Mouse (Mus musculus) hindlimb bud, embryonic 11.5 days (tissue): ENCODE results near the gene Ncaph2.

ENCODE experiments used
- DNase-seq: peaks from one replicate; pipeline ENCODE4 v3.0.0-alpha.2; 2012; ENCODE audit warnings: low read depth, low spot score; ENCODE audit errors: extremely low spot score

Gene Ncaph2

GRCm38 (mm10) chr15:89355241-89356187 is at the start of gene Ncaph2, which contains the start of gene Lmf2:
TSS of gene Ncaph2 (plus strand) at chr15:89355719.
TSS of gene Lmf2 (minus strand) at chr15:89355659.
- DNase-seq: peak; percentile 69

GRCm38 (mm10) chr15:89305966-89306365 is 49.6 kb upstream of the Ncaph2 start:
- no peak for DNase-seq

GRCm38 (mm10) chr15:89307461-89307860 is 48.1 kb upstream of the Ncaph2 start:
- no peak for DNase-seq

- no peak for DNase-seq
These were observed 46.9 kb upstream of the Ncaph2 start for GRCm38 (mm10) chr15:89308406-89309139.

- no peak for DNase-seq
These were observed 45.5 kb upstream of the Ncaph2 start for GRCm38 (mm10) chr15:89309962-89310498.

GRCm38 (mm10) chr15:89313359-89313758 is 42.2 kb upstream of the Ncaph2 start:
- no peak for DNase-seq

- DNase-seq: no peak
These were observed 41.4 kb upstream of the Ncaph2 start for GRCm38 (mm10) chr15:89314107-89314506.

- no peak for DNase-seq
These were observed 40.9 kb upstream of the Ncaph2 start for GRCm38 (mm10) chr15:89314511-89315189.

GRCm38 (mm10) chr15:89315190-89315731 is 40.3 kb upstream of the Ncaph2 start, which contains the start of gene Sbf1:
TSS of gene Sbf1 (minus strand) at chr15:89315311.
- DNase-seq: peak; percentile 72

GRCm38 (mm10) chr15:89316146-89316545 is 39.4 kb upstream of the Ncaph2 start:
- DNase-seq: no peak

- DNase-seq: no peak
These were observed 34.3 kb upstream of the Ncaph2 start for GRCm38 (mm10) chr15:89321264-89321663.

GRCm38 (mm10) chr15:89322670-89323522 is 32.6 kb upstream of the Ncaph2 start, which contains the start of gene Adm2:
TSS of gene Adm2 (plus strand) at chr15:89322720.
- DNase-seq: no peak

- DNase-seq: no peak
These were observed 31.9 kb upstream of the Ncaph2 start for GRCm38 (mm10) chr15:89323656-89324055.

GRCm38 (mm10) chr15:89326441-89326840 is 29.1 kb upstream of the Ncaph2 start:
- no peak for DNase-seq

GRCm38 (mm10) chr15:89334271-89334670 is 21.2 kb upstream of the Ncaph2 start, which contains the start of gene Miox:
TSS of gene Miox (plus strand) at chr15:89334398.
- no peak for DNase-seq

- no peak for DNase-seq
These were observed 20.6 kb upstream of the Ncaph2 start for GRCm38 (mm10) chr15:89334774-89335537.

GRCm38 (mm10) chr15:89336422-89336821 is 19.1 kb upstream of the Ncaph2 start:
- no peak for DNase-seq

- no peak for DNase-seq
These were observed 15.8 kb upstream of the Ncaph2 start for GRCm38 (mm10) chr15:89339696-89340095.

GRCm38 (mm10) chr15:89340136-89340535 is 15.4 kb upstream of the Ncaph2 start:
- DNase-seq: no peak
